Mouse (Mus musculus): Measurements from ENCODE around the gene Map7.

DNA sequence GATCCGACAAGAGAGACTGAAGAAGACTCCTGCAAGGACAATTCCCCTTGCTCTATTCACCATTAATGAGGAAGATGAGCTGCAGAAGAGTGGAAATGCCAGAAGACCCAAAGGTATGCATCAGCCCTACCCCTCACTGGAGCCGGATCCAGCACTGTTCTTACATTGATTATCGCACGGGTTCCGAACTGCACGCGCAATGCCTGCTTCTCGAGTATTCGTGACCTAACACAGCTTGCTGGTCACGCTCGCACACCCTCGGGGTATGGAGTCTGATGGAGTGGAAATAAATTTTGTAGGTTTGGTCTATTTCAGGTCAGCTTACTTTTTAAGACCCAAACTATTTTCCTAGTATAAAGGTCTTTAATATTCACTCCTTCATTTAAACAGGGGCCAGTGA, 22.9 kb downstream of the Map7 start:
- no peak for TF ChIP-seq CTCF (IDR thresholded peaks at IDR 0.05; ENCODE audit: borderline replicate concordance, insufficient read depth, low read length)
- TF ChIP-seq POLR2A (IDR thresholded peaks at IDR 0.05; ENCODE audit: low read depth, low read length) = no peak
